Mouse (Mus musculus): ENCODE measurements around the gene Hhipl2. TPM values are rescaled to one million over a fixed set of nuclear protein-coding genes. Genes with fewer than 3 reads are reported as not detected.

Gene Hhipl2
- polyA plus RNA-seq, 1 experiment from 2014 or later = 0.17 TPM

GRCm38 (mm10) chr1:183403396-183403795 is 14.6 kb upstream of the Hhipl2 start:
- Histone ChIP-seq H3K27ac (no peak overlapping the region), H3K9me3 (no peaks in the 10 kb centered on the region), H3K4me3 (no peak overlapping the region), H3K27me3 (replicated peaks) (no peaks in the 10 kb centered on the region), H3K4me2 (no peak overlapping the region), H3K9ac (no peak overlapping the region), H3K36me3 (replicated peaks) (peaks cover 50% of the 10 kb centered on the region), H3K4me1 (no peaks in the 10 kb centered on the region)
- 98% methylated on average over 3 of the region's 3 CpGs for WGBS
- ATAC-seq (replicated peaks) = no peak

- WGBS = 93% methylated on average over 15 of the region's 15 CpGs
- H3K36me3 ChIP-seq (replicated peaks) = peaks cover 28% of the 10 kb centered on the region
- H3K27ac ChIP-seq = no peak overlapping the region
- H3K9ac ChIP-seq = no peak overlapping the region
- H3K4me2 ChIP-seq = no peak overlapping the region
- H3K4me1 ChIP-seq = no peaks in the 10 kb centered on the region
- H3K9me3 ChIP-seq = no peaks in the 10 kb centered on the region
- H3K27me3 ChIP-seq (replicated peaks) = no peaks in the 10 kb centered on the region
- no peak for ATAC-seq (replicated peaks)
- H3K4me3 ChIP-seq = no peak overlapping the region
Observed at GRCm38 (mm10) chr1:183414081-183414727, 3.8 kb upstream of the Hhipl2 start.

- Histone ChIP-seq H3K4me3 (no peak overlapping the region), H3K27me3 (replicated peaks) (no peaks in the 10 kb centered on the region), H3K4me2 (no peak overlapping the region), H3K9ac (no peak overlapping the region), H3K36me3 (replicated peaks) (no peaks in the 10 kb centered on the region), H3K9me3 (no peaks in the 10 kb centered on the region), H3K4me1 (no peaks in the 10 kb centered on the region), H3K27ac (no peak overlapping the region)
- no peak for ATAC-seq (replicated peaks)
- WGBS = 88% methylated on average over 7 of the region's 7 CpGs
Observed at GRCm38 (mm10) chr1:183419741-183420140, 1.7 kb downstream of the Hhipl2 start.

- WGBS = 90% methylated on average over 10 of the region's 10 CpGs
- Histone ChIP-seq H3K27ac (no peak overlapping the region), H3K9me3 (no peaks in the 10 kb centered on the region), H3K9ac (no peak overlapping the region), H3K36me3 (replicated peaks) (no peaks in the 10 kb centered on the region), H3K27me3 (replicated peaks) (no peaks in the 10 kb centered on the region), H3K4me3 (no peak overlapping the region), H3K4me2 (no peak overlapping the region), H3K4me1 (no peaks in the 10 kb centered on the region)
- no peak for ATAC-seq (replicated peaks)
Observed at GRCm38 (mm10) chr1:183420296-183420695, 2.3 kb downstream of the Hhipl2 start.

GRCm38 (mm10) chr1:183424100-183424499 is 6.1 kb downstream of the Hhipl2 start:
- no peaks in the 10 kb centered on the region for H3K36me3 ChIP-seq (replicated peaks)
- no peak overlapping the region for H3K27ac ChIP-seq
- no peak overlapping the region for H3K4me2 ChIP-seq
- no peak overlapping the region for H3K4me3 ChIP-seq
- ATAC-seq (replicated peaks) = no peak
- no peaks in the 10 kb centered on the region for H3K4me1 ChIP-seq
- no peak overlapping the region for H3K9ac ChIP-seq
- H3K9me3 ChIP-seq = no peaks in the 10 kb centered on the region
- H3K27me3 ChIP-seq (replicated peaks) = no peaks in the 10 kb centered on the region
- 95% methylated on average over 7 of the region's 7 CpGs for WGBS

- Histone ChIP-seq H3K36me3 (replicated peaks) (no peaks in the 10 kb centered on the region), H3K9me3 (no peaks in the 10 kb centered on the region), H3K4me1 (no peaks in the 10 kb centered on the region), H3K27me3 (replicated peaks) (no peaks in the 10 kb centered on the region), H3K27ac (no peak overlapping the region), H3K4me3 (no peak overlapping the region), H3K4me2 (no peak overlapping the region), H3K9ac (no peak overlapping the region)
- 92% methylated on average over 9 of the region's 9 CpGs for WGBS
- no peak for ATAC-seq (replicated peaks)
Observed at GRCm38 (mm10) chr1:183434918-183435317, 16.9 kb downstream of the Hhipl2 start.

- ATAC-seq (replicated peaks) = no peak
- Histone ChIP-seq H3K9ac (no peak overlapping the region), H3K4me2 (peak overlapping the region; percentile 19; the same call in 1 of the 2 replicates), H3K27ac (no peak overlapping the region), H3K9me3 (no peaks in the 10 kb centered on the region), H3K36me3 (replicated peaks) (no peaks in the 10 kb centered on the region), H3K4me1 (peaks cover 4% of the 10 kb centered on the region), H3K4me3 (no peak overlapping the region), H3K27me3 (replicated peaks) (no peaks in the 10 kb centered on the region)
- 37% methylated on average over 22 of the region's 22 CpGs for WGBS
Observed at GRCm38 (mm10) chr1:183439036-183439435, 21.0 kb downstream of the Hhipl2 start.

- Histone ChIP-seq H3K27me3 (replicated peaks) (no peaks in the 10 kb centered on the region), H3K9me3 (no peaks in the 10 kb centered on the region), H3K4me1 (peaks cover 4% of the 10 kb centered on the region), H3K36me3 (replicated peaks) (no peaks in the 10 kb centered on the region), H3K4me2 (peak overlapping the region; percentile 30), H3K27ac (no peak overlapping the region), H3K9ac (no peak overlapping the region), H3K4me3 (no peak overlapping the region)
- WGBS = 24% methylated on average over 19 of the region's 19 CpGs
- peak; percentile 81 for ATAC-seq (replicated peaks)
Observed at GRCm38 (mm10) chr1:183442015-183442774, 24.2 kb downstream of the Hhipl2 start.

- Histone ChIP-seq H3K36me3 (replicated peaks) (no peaks in the 10 kb centered on the region), H3K27me3 (replicated peaks) (no peaks in the 10 kb centered on the region), H3K4me1 (no peaks in the 10 kb centered on the region), H3K4me3 (no peak overlapping the region), H3K9me3 (no peaks in the 10 kb centered on the region), H3K27ac (no peak overlapping the region), H3K4me2 (no peak overlapping the region), H3K9ac (no peak overlapping the region)
- 14% methylated on average over 3 of the region's 3 CpGs for WGBS
- ATAC-seq (replicated peaks) = no peak
Observed at GRCm38 (mm10) chr1:183453066-183453465, 35.1 kb downstream of the Hhipl2 start.

Other genes with a start within 250 kb of the Hhipl2 start
- gene Disp1, start 196.7 kb upstream of the Hhipl2 start, polyA plus RNA-seq (2015; fragmentation: Nextera tagmentation; extraction: Ambion mirVana) = 9.6 and 9.9 TPM in 2 replicates
- 48.5 and 57.1 TPM in 2 replicates for gene Aida, start 121.6 kb upstream of the Hhipl2 start, polyA plus RNA-seq (2015; fragmentation: Nextera tagmentation; extraction: Ambion mirVana)
- gene Brox, start 120.9 kb upstream of the Hhipl2 start, polyA plus RNA-seq (2015; fragmentation: Nextera tagmentation; extraction: Ambion mirVana) = 99.6 and 106 TPM in 2 replicates
- gene Mia3, start 48.7 kb upstream of the Hhipl2 start, polyA plus RNA-seq (2015; fragmentation: Nextera tagmentation; extraction: Ambion mirVana) = 106 and 114 TPM in 2 replicates
- 16.6 and 17.4 TPM in 2 replicates for gene Taf1a, start 29.2 kb upstream of the Hhipl2 start, polyA plus RNA-seq (2015; fragmentation: Nextera tagmentation; extraction: Ambion mirVana)